Mouse (Mus musculus) mesoderm, embryonic 11.5 days (tissue): ENCODE measurements around the gene Cd44.

ENCODE experiments used
- DNase-seq: peaks from one replicate; pipeline ENCODE4 v3.0.0-alpha.2; 2012; ENCODE audit warnings: low read depth, low spot score

Cd44 gene

GRCm38 (mm10) chr2:102820225-102820711, 81.2 kb downstream of the Cd44 start:
- DNase-seq = peak; percentile 66

GRCm38 (mm10) chr2:102815289-102815809, 86.1 kb downstream of the Cd44 start:
- peak; percentile 39 for DNase-seq

GRCm38 (mm10) chr2:102812756-102813155, 88.7 kb downstream of the Cd44 start:
- DNase-seq = no peak

GRCm38 (mm10) chr2:102809436-102809835, 92.0 kb downstream of the Cd44 start:
- DNase-seq = no peak

DNA sequence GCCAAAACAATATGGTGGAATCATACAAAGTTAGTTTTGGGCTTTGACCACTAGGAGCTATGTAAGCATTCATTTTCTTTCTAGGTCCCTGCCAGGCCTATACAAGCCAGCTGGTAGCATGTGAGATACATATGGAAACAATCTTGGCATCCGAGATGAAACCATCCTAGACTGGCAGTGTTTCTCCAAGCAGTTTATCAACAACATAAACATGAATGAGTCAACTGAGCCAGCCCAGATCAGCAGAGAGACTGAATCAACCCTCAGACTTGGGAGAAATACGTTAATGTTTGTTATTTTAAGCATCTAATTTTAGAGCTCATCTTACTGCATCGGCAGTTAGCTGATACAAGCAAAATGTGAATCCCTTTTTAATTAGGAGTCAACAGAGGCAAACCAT, 93.8 kb downstream of the Cd44 start:
- DNase-seq = no peak

DNA sequence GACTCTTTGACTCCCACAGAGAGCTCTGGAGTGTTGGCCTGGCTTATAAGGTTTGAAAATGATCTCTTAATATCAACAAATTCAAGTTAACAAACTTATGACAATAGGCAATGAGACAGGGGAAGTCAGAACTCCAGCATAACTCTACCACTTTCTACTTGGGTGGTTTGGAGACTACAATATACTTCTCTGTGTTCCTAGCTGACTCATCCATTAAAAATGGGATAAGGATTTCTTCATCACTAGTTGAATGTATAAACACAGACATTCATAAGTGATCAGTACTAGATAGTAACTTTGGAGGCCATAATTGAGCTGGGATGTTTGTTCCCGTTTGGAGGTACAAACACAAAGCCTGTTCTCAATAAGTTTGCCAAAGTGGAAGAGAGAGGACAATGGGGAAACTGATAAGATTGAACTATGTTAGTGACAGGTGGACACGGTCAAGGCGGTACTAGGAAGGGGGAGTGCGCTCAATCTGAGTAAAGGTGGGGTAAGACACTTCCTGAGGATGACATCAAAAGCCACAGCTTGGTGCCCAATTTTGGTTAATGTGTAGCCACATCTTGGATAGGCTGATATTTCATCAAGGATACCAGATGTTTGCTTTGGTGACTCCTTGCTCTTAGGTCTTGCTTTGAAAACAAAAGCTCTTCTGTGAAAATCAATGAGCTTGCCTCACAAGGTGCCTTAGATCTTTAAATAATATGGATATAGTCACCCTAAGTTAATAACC, 95.5 kb downstream of the Cd44 start:
- DNase-seq = no peak

- no peak for DNase-seq
These were observed 96.2 kb downstream of the Cd44 start for GRCm38 (mm10) chr2:102805283-102805682.

DNA sequence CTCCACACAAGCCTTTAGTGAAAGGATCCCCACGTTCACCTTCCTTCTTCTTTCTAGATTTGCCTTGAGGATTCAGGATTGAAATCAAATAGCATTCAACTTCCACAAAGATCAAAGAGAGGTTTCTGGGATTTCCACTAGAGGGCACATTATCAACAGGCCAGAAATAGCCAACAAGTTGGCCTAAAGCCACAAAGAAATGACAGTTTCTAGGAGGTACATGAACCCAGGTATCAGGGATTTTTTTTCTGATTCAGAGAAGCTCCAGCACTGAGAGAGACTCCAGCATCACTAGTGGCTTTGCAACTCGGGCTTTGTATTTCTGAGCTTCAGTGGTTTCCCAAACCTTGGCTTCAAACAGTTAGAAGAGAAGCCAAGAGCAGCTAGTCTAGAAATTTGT, 97.4 kb downstream of the Cd44 start:
- peak; percentile 26 for DNase-seq

GRCm38 (mm10) chr2:102801899-102802298, 99.6 kb downstream of the Cd44 start:
- DNase-seq = no peak

- no peak for DNase-seq
These were observed 103.3 kb downstream of the Cd44 start for GRCm38 (mm10) chr2:102798149-102798548.

GRCm38 (mm10) chr2:102795034-102795433, 106.4 kb downstream of the Cd44 start:
- DNase-seq = no peak

- no peak for DNase-seq
These were observed 108.7 kb downstream of the Cd44 start for GRCm38 (mm10) chr2:102792804-102793203.

- no peak for DNase-seq
These were observed 109.8 kb downstream of the Cd44 start for GRCm38 (mm10) chr2:102791641-102792040.

GRCm38 (mm10) chr2:102785696-102786095, 115.8 kb downstream of the Cd44 start:
- DNase-seq = no peak

- DNase-seq = no peak
These were observed 118.7 kb downstream of the Cd44 start for GRCm38 (mm10) chr2:102782751-102783150.

DNA sequence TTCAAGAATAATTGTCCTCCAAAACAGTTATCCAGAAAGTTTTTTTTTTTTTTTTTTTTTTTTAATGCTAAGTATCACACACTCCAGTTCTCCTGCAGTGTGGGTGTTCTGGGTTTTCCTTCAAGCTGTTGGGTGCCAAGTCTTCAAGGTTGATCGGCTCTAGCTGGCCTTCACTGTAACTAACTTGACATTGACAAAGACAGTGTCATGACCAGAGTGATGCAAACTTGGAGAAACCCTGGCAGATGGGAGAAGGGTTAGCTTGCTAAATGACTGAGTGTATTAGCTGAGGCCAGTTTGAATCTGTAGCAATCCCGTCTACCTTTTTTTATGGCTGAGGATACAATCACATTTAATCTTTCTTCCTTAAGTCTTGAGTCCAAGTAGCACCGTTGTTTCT, 123.3 kb downstream of the Cd44 start:
- DNase-seq = no peak

DNA sequence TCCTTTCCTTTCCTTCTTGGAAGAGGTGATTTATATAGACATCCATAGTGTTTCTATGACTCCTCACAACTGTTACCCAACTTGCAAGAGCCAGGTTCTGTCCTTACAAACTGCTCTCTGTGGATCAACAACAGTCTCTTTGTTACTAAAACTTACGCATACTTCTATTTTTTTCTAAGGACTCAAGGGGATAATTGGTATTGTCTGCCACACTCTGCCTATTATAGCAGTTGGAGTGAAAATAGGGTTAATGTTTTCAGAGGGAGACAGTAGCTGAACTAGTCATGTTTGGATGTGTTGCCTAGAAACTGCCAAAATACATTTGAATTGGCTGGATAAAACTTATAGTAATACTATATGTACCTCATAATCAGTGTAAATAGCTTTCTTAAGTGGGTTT, 125.9 kb downstream of the Cd44 start:
- no peak for DNase-seq

GRCm38 (mm10) chr2:102774700-102775099, 126.8 kb downstream of the Cd44 start:
- DNase-seq = no peak

GRCm38 (mm10) chr2:102772276-102772675, 129.2 kb downstream of the Cd44 start:
- DNase-seq = no peak

GRCm38 (mm10) chr2:102771304-102771703, 130.2 kb downstream of the Cd44 start:
- no peak for DNase-seq

- no peak for DNase-seq
These were observed 133.2 kb downstream of the Cd44 start for GRCm38 (mm10) chr2:102768267-102768666.

GRCm38 (mm10) chr2:102764602-102765374, 136.7 kb downstream of the Cd44 start:
- DNase-seq = no peak

DNA sequence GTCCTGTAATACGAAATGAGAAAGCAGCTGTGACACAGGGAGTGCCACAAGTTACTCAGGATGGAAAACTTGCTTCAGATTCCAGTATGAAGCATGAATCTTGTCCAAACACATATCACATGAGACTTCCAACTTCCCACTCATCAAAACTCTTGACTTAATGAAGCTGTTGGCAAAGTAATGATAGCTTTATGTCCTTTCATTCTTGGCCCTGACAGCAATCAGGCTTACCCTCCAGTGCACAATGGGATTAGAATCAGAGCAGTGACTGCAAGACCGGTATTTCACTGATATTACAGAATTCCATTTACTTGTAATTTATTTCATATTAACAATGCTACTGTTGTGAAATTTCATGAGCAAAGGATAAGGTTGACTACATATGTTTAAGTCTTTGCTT, 137.5 kb downstream of the Cd44 start:
- DNase-seq = no peak
